Mouse (Mus musculus) kidney, postnatal 36 days (tissue): ENCODE measurements at regions not wholly inside any gene's neighbourhood (a gene's known extent, or its start where the extent isn't known, plus 50 kb on each side); places are given as distances from the start of the nearest gene placed in this dataset.

ENCODE experiments used
- DNase-seq, 2 experiments: peaks; one replicate each; pipeline ENCODE4 v3.0.0; 2021 to 2022; ENCODE audit warnings: mixed read lengths in 2 of 2

GRCm38 (mm10) chr3:20590143-20590542, 223.2 kb upstream of the Agtr1b start:
- peak; percentile 6 to 56 for DNase-seq

- DNase-seq = peak in 1 of 2 experiments; percentile 6
Measured at GRCm38 (mm10) chr3:20551563-20551962, 184.6 kb upstream of the Agtr1b start.

- no peak for DNase-seq
Measured at GRCm38 (mm10) chr3:20543991-20544390, 177.0 kb upstream of the Agtr1b start.

DNA sequence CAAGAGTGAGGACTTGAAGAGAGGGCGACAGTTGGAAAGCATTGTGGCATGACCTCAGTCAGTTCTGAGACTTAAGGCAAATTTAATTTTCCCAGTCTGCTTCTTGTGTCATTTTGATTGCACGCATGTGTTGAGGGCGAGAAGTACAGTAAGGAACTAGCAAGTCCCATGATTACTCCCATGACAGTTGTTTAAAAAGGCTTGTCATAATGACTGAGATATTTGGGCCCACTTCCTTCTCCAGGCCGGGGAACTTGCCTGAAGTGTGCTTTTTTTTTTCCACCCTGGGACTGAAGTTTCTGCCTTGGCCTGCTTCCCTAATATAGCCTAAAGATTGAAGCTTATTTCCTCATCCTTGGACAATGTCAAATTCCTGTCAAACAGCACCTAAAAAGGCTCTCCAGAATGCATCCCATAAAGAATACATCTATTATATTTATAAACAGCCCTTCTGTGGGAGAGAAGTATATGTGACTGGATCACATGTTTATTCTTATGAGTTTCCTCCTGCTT, 171.6 kb upstream of the Agtr1b start:
- no peak for DNase-seq

- peak; percentile 1 to 44 for DNase-seq
Measured at GRCm38 (mm10) chr3:20520738-20521137, 153.8 kb upstream of the Agtr1b start.

- DNase-seq = peak; percentile 54 to 87
Measured at GRCm38 (mm10) chr3:20509192-20509591, 142.2 kb upstream of the Agtr1b start.

GRCm38 (mm10) chr3:20505546-20505945, 138.6 kb upstream of the Agtr1b start:
- peak in 1 of 2 experiments; percentile 4 for DNase-seq
